Mouse (Mus musculus): ENCODE measurements around the gene Slamf6. TPM values are rescaled to one million over a fixed set of nuclear protein-coding genes. Genes with fewer than 3 reads are reported as not detected.
"Not testable (repeated sequence)": the region's sequence is repeated elsewhere in the genome, so short reads cannot be mapped to it uniquely, and the experiment has no call there.

The Slamf6 gene
- total RNA-seq, 2 experiments from 2014 or later = 0.27 to 0.31 TPM

DNA sequence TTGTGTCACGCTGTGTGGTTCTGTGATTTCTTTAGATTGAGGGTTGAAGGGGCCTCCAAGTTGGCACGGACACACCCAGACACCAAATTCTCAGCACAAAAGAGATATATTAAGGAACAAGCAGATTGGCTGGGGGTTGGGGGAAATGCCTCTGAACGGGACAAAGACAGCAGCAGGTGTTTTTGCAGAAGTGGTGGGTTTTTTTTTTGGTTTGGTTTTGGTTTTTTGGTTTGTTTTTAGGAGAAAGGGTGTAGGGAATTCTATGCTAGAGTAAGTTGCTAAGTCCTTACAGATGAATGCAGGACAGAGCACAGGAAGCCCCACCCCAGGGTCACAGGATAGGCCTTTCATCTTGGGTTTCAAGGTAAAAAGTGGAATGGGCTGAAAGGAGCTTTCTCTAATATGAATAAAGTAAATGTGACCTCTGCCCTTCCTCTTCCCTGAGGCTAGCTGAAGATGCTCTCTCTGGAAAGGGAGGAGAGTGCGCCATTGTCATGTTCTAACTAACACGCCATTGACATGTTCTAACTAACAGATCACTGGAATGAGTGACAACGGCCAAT lies 31.7 kb downstream of the Slamf6 start:
- DNase-seq = no peak

DNA sequence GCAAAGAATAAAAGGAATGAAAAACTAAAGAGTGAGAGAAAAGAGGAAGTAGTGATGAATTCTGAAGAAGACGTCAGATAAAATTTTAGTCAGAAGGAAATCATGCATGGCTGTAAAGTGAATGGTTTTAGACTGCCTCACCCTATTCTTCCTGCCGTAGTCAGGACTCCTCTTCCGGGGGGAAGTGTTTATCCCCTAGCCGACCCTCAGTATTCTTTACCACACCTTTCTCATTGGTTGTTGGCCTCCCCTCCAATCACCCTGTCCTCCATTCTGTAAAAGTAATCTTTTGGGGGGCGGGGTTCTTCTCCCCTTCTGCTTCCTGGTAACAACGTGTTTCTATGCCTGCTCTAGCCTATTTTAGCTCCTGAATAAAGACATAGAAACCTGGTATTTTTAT lies 37.8 kb downstream of the Slamf6 start:
- intact Hi-C loops (cut with DNase I) = no loop called here
- DNase-seq = no peak

More for the DNA sequence above, 31.7 kb downstream of the Slamf6 start:
- intact Hi-C loops (cut with DNase I) = no loop called here

DNA sequence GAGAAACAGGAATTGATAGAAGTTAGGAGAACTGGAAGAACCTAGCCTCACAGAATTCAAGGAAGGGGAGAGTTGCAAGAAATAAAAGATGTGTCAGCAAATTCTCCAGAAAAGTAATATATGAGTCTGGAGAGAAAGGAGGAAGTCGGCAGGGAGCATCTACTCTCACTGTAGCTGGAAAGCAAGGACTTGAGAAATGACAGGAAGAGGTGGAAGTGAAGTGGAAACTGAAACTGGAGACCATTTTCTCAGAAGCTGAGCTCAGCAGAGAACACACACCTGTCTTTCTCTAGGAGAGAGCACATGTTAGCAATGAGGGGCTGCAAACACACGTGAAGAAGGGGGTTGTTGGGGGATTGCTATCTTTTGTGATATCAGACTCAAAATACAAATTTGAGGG lies 40.1 kb downstream of the Slamf6 start:
- intact Hi-C loops (cut with DNase I) = no loop called here
- DNase-seq = no peak

DNA sequence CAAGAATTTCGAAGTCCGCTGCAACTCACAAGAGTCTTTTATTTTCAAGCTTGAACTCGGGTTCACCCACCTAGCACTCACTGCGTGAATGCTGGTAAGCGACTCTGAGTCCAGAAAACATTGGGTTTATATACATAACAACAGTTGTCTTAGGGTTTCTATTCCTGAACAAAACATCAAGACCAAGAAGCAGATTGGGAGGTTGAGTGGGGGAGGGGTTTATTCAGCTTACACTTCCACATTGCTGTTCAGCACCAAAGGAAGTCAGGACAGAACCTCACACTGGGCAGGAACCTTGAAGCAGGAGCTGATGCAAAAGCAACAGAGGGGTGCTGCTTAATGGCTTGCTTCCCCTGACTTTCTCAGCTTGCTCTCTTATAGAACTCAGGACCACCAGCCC lies 43.4 kb downstream of the Slamf6 start:
- no peak for DNase-seq
- intact Hi-C loops (cut with DNase I) = no loop called here

DNA sequence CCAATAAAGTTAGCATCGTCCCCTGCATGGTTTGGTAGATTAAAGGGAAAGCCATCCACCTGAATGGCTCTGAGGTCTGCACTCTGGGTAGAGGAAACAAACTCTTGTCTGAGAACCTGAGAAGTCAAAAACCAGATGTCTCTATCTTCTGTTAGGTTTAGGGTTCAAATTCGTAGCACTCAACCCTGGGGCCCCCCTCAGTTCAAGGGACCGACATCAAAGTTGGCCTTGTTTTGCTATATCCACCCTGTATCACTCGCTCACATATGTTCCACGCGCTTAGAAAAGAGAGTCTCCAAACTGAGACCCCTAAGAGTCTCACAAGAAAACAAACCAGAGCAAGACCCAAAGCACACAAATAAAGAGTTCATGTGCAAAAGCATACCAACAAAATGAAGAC lies 44.4 kb downstream of the Slamf6 start:
- DNase-seq = no peak
- intact Hi-C loops (cut with DNase I) = no loop called here

DNA sequence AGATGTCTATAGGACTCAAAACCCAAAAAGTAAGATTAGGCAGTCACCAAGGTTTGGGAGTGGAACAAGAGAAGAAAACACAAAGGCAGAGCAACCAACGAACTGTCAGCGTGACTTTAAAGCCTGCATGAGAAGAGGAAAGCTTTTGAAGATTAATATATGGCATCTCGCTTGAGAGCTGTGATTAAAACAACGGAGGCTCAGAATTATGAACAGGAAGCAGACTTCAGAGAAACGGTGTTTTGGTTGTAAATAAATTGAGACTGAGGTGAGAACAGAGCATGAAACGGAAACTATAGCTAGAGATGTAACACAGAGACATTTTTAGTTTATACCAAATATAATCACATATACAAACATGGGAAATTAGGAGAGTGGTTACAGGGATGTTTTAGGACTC lies 46.3 kb downstream of the Slamf6 start:
- DNase-seq = no peak
- intact Hi-C loops (cut with DNase I) = no loop called here

DNA sequence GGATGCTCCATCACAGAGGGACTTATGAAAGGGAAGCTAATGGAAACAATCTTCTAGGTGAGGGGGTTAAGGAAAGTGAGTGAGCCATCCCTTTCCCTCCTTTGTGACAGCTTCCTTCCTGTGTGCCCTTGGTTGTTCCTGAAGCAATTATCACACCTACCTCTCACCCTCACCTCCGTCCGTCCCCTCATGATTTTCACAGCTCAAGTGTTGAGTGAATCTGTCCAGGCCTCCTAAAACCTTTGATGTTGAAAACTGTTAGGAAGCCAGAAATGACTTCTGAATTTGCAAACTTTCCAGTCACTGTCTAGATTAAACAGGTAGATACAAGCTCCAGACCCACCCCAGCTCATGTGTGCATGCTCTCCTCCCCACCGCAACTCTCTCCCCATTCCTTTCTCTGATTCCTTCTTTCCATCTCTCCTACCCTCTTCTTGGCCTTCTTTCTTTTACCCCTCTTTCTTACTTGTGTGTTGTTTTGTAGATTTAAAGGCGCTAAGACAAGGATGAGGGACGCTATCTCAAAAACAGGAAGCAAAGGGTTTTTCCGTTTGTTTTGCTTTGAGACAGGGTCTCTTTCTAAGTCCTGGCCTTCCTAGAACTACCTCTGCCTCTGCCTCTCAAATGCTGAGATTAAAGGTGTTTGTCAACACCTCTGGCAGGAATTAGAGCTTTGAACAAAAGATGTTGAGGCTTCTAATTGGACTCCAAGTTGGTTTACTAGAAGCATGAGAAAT lies 48.9 kb downstream of the Slamf6 start:
- no peak for DNase-seq
- intact Hi-C loops (cut with DNase I) = no loop called here

DNA sequence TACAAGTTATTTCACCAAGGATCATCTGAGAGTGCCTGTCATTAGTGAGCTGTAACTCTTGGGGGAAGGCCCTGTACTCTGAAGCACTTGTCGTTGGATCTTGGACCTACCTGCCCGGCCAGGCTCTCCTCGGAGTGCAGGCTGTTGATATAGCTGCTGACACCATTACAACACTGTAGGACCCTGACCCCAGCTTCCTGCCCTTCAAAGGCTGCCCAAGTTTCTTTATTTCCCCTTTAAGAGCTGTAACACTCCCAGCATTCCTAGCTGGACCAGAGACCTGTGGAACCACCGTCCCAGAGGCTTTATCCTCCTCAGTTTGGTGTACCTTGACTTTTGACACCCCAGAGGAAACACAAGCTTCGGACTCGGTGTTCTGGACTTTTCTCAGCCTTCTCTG lies 51.9 kb downstream of the Slamf6 start:
- DNase-seq = no peak
- intact Hi-C loops (cut with DNase I) = no loop called here

DNA sequence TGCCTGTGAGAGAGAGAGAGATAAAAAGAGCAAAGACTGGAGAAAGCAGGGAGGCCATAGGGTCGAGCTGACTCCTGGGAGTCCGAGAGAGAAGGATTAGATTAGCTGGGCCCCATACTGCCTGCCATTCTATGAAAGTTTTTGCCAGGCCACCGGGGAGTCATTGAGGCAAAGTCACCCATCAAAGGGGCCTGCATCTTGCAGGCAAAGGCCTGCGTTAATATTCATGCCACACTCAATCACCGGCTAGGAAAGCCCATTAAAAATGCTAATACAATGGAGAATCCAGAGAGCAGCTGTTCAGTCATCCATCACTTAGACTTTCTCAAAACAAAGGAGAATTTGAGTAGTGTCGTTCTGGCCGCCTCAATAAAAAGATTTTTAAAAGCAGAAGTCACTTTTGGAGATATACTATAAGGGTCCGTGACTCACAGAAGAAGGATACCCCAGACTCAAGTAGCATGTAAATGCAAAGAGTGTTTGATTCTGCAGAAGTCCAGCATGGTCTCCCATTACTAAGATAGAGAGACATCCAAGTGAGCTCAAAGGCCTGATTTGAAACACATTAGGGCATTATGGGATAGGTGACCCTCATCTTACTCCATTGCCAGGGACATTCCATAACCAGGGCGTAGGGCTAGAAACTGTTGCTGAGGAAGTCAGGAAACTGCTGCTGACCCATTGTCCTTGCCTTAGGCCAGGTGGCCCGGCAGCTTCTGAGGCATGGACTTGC lies 53.7 kb downstream of the Slamf6 start:
- intact Hi-C loops (cut with DNase I) = no loop called here

DNA sequence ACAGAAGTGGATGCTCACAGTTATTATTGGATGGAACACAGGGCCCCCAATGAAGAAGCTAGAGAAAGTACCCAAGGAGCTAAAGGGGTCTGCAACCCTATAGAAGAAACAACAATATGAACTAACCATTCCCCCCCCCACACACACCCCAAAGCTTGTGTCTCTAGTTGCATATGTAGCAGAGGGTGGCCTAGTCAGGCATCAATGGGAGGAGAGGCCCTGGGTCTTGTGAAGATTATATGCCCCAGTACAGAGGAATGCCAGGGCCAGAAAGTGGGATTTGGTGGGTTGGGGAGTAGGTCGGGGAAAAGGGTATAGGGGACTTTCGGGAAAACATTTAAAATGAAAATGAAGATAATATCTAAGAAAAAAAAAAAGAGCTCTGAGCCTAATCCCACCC lies 57.0 kb downstream of the Slamf6 start:
- intact Hi-C loops (cut with DNase I); DNase-seq: not testable (repeated sequence)

More for the DNA sequence above, 53.7 kb downstream of the Slamf6 start:
- no peak for DNase-seq

DNA sequence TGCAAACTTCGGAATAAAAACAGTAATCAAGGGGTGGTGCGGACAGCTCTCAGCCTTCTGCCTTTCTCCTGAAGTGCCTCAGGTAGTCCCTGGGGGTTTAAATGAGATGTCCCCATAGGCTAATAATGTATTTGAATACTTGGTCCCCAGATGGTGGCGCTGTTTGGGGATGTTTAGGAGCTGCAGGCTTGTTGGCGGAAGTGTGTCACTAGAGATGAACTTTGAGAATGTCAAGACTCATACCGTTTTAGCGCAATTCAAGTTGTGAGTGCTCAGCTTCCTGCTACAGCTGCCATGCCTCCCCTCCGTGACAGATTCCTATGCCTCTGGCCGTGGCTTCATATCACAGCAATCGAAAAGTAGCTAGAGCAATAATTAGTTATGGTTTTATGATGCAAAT lies 58.1 kb downstream of the Slamf6 start:
- no peak for DNase-seq
- intact Hi-C loops (cut with DNase I) = no loop called here

DNA sequence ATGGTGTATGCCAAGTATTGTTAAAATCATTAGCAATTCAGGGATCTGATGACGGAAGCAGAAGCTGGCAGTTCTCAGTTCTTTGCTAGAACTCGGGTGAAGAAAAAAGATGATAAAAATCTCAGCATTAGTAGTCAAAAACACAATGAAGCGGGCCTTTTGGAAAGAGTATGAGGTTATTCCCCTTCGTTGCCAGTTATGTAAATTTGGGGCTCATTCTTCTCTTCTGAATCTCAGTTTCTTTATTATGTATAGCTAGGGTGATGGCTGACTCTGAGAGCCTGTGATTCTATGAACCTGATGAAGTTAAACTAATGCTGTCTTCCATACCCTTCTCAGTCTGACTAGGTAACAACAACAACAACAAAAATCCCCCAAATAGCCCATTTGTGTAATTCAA lies 58.5 kb downstream of the Slamf6 start:
- intact Hi-C loops (cut with DNase I) = no loop called here
- DNase-seq = no peak

DNA sequence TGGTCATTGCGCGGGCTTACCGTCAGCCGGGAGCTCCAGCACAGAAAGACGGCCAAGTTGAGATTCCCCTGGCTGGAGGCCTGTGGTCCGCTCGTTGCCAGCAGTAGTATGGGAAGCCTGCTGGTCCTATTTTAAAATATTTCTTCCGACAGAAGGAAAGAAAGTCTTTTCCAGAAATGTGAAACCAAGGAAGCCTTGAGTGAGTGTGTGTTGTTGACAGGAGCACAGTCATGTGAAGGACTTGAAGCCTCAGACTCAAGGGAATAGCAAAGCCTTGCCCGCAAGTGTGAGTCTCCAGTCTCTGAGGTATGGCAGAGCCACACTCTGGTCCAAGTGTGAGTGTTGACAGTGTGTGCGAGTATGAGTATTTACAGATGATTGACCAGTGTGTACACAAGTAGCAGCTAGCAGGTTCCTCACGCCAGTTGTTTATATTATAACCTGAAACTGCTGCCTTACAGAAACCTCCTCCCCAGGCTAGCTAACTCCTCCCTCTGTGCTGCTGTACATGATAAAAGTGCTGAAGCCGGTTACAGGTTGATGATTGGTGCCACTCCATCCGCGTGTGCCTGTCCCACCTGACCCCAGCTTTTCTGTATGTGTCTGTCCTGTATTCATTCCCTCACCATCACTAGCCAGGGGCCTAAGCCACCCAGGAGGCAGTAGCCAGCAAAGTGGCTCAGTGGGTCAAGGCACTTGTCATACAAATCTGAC lies 59.7 kb downstream of the Slamf6 start:
- no peak for DNase-seq
- intact Hi-C loops (cut with DNase I) = no loop called here

DNA sequence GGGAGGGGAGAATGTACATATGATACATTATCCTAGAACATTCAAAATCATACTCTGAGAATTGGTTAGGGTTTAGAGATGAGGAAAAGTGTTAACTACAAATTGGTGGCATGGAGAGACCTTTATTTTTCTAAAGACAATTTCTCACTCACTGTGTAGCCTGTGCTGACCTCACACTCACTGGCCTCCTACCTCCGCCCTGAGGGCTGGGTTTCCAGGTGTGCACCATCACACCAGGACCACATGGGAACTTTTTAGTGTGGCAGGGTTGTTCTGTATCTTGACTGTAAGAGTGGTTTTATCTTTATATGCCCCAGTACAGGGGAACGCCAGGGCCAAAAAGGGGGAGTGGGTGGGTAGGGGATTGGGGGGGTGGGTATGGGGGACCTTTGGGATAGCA lies 60.6 kb downstream of the Slamf6 start:
- DNase-seq = no peak
- intact Hi-C loops (cut with DNase I) = no loop called here

DNA sequence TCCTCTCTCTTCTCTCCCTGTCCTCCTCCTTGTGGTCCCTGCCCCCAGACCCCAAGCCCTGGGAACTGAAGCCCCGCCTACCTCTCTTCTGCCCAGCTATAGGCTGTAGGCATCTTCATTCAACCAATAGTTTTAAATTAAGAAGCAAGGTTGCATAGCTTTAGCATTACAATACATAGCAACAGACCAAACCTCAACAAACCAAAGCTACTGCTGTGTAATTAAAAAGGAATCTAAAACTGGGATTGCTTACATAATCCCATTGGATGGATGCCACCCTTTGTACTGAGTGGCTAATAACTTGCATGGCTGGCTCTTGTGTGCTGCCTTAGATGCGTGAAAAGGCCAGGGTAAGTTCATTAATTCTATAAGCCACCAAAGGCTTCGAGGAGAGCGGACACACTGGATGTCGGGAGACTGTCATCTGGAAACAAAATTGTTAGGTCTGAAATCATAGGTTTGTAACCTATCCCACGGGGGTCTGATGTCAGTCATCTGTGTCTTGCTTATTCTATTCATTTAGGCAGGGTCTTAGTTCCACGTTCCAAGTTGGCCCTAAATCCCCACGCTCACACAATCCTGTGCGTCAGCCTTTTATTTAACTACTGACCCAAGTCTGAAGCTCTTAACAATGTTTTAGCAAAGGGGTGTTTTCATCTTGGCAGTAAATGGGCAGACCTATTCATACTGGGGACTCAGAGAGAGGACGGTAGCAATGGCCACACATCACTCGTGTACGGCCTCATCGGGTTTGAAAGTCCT lies 62.8 kb downstream of the Slamf6 start:
- intact Hi-C loops (cut with DNase I) = no loop called here
- no peak for DNase-seq

DNA sequence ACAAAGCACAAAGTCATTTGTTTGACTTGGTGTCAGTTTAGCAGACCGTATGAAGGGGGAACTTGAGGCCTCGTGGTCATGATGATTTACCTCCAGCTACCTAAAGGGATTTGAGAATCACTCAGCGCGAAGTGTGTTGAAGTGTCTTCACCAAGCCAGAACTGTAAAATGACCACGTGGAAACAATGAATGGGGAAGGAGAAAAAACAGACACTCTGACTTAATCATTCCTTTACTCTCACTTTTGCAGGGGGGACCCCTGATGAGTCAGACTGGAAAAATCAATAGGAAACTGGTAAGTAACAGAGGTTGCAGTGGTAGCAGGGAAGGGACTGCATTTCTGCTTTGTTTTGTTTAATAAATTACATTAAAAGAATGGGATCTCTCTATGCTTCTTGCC lies 64.9 kb downstream of the Slamf6 start:
- intact Hi-C loops (cut with DNase I) = no loop called here
- no peak for DNase-seq

DNA sequence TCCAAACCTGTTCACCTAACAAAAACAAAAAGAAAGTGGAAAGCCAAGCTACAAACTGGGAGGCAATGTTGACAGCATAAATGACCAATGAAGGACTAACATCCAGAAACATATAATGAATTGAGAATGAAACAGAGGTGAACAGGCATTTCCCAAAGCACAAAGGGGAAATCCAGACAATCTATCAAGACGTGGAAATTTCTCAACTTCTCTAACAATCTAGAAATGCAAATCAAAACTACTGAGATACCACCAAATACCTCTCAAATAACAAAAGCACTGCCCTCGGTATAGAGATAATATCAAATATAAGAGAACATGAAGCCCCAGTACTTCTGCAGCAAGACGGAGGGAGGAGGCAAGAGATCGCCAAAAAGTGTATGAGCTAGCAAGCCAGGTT lies 65.4 kb downstream of the Slamf6 start:
- intact Hi-C loops (cut with DNase I) = no loop called here
- no peak for DNase-seq

DNA sequence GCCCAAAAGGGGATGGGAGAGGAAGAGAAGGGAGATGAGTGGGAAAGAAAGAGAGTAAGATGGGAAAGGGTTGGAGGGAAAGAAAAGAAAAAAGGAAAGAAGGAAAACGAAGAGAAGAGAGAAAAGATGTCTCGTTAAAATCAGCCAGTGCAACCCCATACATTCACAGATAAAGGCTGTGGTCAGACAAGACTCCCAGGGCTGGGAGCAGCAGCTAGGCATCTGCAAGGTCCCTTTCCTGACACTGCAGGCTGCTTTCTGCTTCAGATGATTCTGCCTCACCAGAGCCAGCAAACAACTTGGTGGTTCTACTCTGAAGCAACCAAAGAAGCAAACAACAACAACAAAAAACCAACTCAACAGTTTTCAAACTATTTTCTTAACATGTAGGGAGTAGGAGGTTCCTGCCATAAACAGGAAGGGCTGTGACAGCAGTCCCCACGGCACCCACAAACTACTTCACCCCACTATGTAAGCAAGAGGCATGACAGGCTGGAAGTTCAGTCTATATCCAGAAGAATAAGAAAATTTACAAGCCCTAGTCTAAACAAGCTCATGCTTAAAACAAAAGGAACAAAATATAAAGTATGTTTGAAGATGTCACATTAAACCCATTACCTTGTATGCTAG lies 66.2 kb downstream of the Slamf6 start:
- intact Hi-C loops (cut with DNase I) = no loop called here
- no peak for DNase-seq

DNA sequence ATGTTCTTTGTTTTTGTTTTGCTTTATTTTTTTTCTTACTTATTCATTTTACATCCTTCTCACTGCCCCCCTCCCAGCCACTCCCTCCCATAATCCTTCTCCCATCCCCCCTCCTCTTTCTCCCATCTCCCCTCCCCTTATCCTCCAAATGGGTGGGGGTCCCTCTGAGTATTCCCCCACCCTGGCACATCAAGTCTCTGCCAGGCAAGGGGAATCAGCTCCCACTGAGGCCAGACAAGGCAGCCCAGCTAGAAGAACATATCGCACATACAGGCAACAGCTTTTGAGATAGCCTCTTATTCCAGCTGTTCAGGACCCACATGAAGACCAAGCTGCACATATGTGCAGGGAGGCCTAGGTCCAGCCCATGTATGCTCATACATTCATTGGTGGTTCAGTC lies 66.8 kb downstream of the Slamf6 start:
- no peak for DNase-seq
- intact Hi-C loops (cut with DNase I) = no loop called here

DNA sequence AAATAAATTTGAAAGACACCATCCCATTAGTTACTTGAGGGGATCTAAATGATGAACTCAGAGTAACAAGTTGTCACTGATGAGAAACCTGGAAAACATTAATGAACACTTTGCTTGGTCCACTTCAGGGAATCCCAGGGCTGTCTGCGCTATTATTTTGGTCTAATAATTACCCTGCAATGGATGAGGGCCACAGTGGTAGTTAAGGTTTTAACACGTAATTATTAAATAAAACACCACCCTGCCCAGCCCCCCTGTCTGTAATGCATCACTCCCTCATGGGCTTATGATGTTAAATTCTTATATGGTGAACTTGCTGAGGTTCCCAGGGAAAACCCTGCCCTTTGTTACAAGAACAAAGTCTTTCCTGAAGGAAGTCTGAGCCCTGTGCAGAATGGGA lies 74.6 kb downstream of the Slamf6 start:
- DNase-seq = no peak
- intact Hi-C loops (cut with DNase I) = no loop called here
